Mouse (Mus musculus): ENCODE data around the gene B3gnt6.
"Not testable (repeated sequence)": the region's sequence is repeated elsewhere in the genome, so short reads cannot be mapped to it uniquely, and the experiment has no call there.

The B3gnt6 gene

DNA sequence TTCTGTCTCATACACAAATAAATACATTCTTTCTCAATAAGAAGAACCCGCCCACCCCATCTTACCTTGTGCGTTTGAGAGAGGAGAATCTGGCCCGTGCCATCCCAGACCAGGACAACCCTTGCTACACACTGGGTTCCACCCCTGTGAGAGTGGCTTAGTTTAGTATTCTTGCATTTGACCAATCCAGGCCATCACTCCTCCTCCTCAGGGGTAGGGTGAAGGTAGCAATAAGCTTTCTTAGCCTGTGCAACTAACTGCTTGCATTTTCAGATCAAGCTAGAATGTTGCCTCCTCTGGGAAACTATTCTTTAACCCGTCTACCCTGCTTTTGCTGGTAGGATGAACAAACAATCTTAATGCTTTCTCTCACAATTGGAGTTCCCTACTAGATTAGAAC, at the start of gene B3gnt6:
TSS of gene B3gnt6 (minus strand) at position 101 of the 400 bp plus-strand sequence.
- peak; percentile 77 for DNase-seq

DNA sequence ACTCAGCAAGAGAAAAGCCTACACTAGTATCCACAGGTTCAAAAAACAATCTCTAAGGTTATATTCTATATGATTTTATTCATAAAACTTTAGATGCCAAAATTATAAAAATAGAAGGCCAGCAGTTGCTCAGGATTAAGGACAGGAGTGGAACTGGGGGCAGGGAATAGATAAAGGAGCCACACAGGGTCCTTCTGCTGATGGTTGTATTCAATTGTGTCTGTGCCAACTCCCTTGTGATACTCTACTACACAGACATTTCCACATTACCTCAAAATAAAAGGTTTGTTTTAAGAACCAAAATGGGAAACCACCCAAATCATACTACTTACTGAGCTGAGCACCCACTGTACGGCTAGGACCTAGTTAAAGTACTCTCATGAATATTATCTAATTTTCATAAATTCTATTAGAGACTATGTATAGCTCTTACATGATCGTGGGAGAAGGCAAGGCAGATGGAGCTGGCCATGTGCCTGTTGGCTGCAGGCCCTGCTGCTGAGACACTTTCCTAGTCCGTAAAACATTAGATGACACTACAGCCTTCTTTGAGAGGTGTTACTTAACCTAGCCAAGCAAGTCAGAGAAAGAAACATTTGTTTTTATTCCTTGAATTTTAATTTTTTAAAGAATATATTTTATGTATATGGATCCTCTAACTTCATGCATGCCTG, 37.5 kb upstream of the B3gnt6 start:
- no peak for DNase-seq

DNA sequence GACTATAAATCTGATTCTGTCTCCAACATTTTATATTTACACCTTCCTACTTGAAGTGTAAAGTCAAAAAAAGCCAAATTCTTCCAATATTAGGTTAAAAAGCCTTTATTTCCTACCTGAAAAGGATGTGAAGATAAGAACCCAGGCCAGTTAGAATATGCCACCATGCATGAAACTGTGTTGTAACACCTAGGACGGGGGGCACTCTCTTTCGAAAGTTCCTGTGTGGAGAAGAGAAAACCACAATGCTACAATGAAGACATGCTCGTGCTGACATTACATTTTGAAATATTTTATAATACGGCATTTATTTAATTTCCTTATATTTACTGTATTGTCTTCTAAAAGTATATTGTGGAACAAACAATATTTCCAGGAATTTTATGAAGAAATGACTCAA, 24.5 kb upstream of the B3gnt6 start:
- DNase-seq = no peak

DNA sequence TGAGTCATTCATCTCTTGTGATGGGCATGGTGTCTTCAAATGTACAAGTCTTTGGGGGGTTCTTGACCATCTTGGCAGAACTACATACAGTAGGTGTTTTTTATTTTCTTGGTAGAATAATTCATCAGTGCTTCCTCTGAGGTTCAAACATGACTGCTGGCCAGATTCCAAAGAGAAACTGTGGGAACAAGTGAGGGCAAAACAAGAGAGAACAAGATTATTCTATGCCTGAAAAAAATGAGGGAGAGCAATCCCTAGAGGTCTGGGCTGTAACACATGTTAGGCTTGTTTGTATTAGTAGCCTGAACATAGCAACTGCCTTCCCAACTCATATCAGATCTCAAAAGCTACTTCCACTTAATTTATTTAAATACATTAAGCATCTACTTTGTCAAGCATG, 17.4 kb upstream of the B3gnt6 start:
- DNase-seq = no peak

DNA sequence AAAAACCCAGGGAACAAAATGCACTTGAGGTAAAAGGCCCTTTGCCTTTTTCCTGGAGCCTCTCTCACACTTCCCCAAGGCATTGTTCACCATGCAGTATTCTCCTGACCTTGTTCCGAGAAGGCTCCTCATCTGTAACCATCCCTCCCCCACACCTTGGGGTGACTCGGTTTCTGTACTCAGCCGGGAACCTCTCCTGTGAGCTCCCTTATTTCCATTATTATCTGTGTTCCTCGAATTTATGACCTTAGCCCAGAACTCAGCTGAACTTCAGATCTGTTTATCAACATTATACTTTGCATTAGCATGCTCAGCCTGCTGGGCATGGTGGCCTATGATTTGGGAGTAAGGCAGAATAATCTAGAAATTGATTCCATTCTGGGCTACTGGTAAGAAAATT, 3.7 kb upstream of the B3gnt6 start:
- DNase-seq = peak; percentile 71

DNA sequence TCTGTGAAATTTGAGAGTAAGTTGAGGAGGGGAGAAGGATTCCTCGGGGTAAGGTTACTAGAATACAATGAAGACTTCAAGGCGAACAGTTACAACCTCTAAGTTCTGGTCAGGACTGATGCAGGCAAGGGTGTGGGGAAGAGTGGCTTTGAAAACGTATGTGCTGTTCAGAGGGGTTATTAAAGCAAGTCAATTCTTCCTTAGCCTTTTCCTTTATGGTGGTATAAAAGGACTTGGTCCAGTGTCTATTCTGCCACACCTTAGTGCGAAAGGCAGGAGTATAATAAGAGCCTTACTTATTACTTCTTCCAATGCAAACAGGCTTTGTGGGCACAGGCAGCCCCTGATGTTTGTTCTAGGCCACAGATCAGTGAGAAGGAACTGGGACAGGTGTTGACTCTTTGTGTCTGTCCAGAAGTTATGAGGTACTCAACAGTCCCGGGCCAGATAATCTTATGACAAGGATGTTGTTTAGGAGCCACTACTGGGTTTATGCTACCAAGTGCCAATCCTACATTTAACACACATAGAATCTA, 2.3 kb upstream of the B3gnt6 start:
- DNase-seq = peak; percentile 76

DNA sequence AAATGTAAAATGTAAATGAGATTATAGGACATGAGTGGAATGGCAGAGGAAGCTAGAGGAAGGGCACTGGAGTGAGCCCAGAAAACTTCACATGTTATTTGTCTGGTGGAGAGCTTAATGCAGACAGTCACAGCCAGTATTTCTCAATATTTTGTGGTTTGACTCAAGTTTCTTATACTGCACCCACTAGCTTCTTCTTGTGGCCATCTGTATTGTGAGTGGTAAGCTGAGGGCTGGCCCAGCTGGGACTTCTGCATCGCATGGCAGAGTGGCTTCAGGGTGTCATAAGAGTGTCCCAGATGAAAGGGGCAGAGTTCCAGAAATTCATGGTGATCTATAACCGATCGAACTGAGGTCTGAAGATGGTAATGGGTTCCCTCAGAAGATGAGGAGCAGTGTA, 1.1 kb upstream of the B3gnt6 start:
- DNase-seq = peak; percentile 85

DNA sequence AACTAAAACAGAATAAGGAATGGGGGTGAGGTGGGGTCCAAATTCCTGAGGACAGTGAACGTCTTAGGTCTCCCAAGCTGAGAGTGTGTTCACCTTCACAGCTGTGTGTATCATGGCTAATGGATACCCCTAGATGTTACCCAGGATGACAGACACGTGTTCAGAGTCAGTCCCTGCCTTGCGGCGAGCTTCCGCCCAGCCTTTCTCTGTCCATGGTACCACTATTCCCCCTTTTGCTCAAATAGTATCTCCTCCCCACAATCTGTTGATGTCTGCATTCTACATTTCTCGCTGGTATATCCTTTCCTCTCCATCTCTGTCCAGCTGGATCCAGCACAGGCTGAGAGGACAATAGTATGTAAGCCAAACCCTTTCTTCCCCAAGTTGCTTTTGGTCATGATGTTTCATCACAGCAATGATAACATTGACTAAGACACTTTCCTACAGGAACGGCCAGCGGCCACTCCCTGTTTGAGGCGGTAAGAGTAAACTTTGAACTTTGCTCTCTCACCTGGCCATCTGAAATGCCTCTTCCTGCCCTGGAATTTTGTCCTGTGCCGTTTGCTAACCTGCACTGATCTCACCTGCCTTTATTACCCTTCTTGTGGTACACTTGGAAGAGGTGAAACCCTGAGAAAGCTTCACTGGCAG, 4.0 kb downstream of the B3gnt6 start:
- peak; percentile 77 for DNase-seq

DNA sequence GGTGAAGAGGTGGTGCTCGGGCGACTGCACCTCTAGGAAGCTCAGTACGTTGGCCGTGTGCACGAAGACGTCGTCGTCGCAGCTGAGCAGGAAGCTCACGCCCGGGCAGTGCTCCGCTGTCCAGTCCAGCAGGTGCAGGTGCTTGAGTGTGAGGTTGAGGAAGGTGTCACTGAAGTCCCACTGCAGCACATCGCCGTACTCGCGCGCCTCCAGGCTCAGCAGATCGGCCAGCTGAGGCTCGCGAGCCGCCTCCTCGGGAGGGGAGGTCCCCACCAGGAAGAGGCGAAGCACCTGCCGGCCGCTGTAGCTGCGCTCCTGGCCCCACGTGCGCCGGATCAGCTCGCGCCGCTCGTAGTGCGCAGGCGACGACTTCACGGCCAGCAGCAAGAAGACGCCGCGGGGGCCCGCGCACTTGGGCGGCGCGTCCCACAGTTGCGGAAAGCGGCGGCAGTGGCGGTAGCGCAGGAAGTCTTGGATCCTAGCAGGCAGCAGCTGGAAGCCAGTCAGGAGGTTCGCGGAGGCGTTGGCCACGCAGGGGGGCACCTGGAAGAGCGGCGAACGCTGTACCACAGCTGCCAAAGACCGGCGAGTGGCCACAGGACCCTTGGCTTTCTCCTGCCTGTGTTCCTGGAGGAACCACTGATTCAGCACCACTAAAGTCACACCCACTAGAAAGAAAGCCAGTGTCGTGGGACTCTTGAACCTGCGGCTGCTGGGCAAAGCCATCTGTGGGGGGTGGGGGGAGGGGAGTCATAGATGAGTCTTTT, 5.1 kb downstream of the B3gnt6 start:
- DNase-seq = peak; percentile 83

DNA sequence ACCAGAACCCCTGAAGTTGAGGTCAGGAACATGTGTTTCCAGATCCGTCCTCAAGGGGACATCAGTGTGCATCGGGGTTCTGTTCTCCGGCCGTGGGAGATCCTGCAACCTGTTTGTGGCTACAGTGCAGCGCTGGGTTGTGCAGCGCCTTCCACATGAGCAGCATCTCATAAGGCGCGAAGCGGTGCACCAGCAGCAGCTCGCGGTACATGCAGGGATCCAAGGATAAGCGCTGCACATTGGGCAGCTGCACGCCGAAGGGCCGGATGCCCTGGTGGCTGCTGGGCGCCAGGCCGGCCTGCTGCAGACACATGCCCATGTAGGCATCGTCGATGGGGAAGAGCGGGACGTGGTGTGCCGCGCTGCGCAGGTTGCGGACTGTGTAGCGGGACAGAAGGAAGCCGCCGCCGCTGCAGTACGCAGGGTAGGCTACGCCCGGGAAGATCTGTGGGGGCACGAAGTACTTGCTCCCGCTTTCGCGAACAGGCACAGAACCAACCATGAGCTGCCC, 5.7 kb downstream of the B3gnt6 start:
- peak; percentile 91 for DNase-seq

DNA sequence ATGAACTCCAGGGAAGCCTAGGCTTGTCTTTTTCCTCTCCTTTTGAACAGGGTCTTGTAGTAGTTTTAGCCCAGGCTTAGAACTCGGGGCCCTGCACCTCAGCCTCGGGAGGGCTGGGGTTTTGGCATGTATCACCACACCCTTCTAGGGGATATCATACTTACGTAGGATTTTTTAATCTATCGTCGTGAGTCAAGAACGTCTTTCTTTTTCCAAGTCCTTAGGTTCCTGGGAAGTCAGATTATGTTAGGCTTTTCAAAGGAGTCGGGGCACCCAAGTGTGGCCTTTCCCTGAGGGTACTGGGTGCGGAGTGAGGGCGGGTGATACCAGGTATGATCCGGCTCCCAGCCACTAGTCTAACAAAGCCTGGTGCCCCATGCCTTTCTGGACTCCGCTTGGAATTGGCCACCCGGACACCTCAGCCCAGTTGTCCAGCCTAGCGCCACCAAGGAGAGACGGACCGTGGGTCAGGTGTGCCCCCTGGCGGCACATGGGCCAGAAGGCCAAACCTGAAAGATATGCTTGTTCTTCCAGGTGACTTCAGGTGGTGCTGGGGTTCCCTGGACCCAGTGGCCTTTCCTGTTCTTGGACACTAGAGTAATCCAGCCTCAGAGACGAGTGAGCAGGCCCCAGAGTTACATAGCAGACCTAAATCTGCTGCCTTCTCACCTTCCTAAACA, 7.6 kb downstream of the B3gnt6 start:
- DNase-seq = peak; percentile 74

DNA sequence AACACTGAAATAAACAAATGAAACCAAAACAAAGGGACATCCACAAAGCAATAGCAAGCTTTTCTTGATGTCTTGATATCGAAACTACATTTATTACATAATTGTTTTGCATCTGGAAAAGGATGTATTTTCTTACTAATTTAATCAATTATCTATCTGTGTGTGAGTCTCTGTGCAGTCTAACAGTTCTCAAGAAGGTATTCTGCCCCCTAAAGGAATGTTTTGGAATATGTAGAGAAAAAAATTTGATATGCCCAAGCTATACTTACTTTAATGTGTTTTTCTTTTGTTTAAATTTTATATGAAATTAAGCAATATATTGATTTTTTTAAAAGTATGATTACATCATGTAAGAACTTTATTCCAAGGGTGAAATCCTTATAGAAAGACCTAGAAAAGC, 8.7 kb downstream of the B3gnt6 start:
- DNase-seq = no peak

DNA sequence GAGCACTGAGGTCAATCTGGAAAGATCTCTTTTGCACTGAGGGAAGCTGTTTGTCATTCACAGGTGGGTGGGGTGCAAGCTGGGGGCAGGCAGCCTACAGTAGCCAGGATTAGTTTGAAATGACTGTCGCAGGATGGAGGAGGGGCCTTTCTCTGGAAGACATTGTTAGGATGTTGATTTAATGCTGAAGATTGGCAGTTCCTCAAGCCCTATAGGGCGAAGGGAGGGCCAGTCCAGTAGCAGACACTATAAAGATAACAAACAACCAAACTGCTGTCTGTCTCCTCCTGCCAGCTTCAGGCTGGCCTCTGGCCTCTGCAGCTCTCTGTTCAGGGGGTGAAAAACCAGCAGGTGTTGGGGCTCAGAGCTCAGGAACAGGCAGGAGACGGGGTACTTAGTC, 9.5 kb downstream of the B3gnt6 start:
- peak; percentile 68 for DNase-seq

DNA sequence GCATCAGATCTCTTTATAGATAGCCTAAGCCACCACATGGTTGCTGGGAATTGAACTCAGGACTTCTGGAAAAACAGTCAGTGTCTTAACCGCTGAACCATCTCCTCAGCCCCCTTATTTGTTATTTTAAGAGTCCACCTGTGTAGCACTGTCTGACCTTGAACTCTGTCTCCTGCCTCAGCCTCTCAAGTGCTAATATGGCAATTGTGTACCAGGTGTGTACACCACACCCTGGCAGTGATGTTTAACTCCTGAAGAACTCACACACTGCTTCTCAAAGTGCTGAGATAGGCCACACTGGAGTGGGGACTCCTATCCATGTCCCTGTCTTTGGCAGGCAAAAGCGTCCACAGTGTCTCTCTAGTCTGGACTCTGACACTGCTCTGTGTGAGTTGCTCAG, 10.6 kb downstream of the B3gnt6 start:
- DNase-seq = no peak

DNA sequence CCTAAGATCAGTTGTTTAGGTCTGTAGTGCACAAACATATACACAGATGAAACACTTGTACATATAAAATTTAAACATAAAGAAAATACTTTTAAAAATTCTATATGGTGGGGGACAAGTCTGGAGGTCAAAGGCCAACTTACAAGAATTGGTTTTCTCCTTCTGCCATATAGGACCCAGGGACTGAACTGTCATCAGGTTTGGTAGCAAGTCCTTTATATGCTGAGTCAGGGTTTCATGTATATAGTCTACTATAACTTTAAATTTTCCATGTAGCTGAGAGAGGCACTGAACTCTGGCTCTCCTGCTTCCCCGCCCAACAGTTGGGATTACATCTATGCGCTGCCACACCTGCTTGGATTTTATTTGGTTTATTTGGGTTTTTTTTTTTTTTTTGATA, 11.0 kb downstream of the B3gnt6 start:
- DNase-seq = no peak

DNA sequence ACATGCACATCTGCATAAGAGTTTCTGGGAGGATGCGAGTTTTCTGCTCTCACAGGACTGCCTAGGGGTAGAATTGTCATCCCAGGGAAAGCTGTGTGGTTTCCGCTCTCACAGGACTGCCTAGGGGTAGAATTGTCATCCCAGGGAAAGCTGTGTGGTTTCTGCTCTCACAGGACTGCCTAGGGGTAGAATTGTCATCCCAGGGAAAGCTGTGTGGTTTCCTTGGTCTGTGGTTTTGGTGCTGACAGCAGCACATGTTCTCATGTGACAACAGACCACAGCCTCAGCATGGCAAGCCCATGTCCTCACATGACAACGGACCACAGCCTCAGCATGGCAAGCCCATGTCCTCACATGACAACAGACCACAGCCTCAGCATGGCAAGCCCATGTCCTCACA, 11.9 kb downstream of the B3gnt6 start:
- not testable (repeated sequence) for DNase-seq

DNA sequence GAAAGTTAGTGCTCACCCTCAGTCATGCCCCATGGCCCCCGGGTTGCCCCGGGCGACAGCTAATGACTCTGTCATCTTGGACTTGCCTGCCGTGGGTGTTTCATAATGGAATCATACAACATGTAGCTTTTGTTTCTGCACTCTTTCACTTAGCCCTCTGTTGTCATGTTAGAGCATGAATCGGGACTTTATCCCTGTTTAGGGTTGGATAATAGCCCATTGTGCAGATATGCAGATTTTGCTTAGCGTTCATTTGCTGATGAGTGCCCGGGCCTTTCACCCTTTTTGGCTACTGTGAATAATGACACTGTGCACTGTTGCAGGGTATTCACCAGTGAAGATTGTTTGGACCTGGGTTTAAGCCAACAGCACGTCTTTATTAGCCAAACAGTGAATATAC, 12.6 kb downstream of the B3gnt6 start:
- no peak for DNase-seq

DNA sequence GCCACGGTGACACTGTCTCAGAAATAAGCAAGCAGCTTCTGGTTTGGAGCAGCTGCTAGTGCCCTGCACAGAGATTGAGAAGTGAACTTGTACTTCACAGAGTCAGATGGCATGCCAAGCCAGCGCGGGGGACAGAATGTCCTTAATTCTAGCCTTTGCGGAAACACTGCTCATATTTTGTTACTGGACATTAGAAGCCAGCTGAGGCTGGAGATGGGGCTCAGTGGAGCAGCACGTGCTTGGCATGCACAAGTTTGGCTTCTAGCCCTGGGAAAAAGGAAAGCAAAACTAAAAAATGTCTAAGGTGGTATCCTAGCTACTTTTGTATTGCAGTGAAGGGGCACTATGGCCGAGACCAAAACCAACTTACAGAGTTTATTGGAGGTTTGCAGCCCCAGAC, 14.0 kb downstream of the B3gnt6 start:
- DNase-seq = peak; percentile 92

DNA sequence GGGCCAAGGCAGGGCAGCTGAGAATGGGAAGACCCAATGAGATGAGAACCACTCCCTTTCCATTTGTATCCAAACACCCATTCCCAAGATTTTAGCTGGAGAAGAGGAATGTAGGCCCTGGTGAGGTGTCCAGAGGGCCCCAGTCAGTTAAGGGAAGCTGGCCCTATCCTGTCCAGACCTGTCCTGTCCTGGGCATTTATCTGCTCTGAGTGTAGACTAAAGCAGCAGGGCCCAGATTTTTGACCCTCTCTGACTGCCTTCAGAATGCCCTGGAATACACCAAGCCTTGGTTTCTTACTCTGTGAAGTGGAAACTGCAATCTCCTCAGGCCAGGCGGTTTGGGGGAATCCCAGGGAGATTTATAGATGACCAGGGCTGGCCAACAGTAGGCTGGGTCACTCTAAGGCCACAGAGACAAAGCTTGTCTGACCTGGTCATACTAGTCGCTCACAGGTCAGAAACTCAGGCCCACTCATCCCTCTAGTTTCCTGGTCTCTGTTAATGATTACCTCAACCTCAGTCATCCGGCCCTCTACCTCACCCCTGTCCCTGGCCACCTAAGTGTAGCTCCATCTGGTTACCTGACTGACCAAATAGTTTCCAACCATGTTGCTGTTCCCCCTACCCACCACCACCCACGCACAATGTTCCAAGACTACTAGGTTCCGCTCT, 20.6 kb downstream of the B3gnt6 start:
- DNase-seq = peak; percentile 88

DNA sequence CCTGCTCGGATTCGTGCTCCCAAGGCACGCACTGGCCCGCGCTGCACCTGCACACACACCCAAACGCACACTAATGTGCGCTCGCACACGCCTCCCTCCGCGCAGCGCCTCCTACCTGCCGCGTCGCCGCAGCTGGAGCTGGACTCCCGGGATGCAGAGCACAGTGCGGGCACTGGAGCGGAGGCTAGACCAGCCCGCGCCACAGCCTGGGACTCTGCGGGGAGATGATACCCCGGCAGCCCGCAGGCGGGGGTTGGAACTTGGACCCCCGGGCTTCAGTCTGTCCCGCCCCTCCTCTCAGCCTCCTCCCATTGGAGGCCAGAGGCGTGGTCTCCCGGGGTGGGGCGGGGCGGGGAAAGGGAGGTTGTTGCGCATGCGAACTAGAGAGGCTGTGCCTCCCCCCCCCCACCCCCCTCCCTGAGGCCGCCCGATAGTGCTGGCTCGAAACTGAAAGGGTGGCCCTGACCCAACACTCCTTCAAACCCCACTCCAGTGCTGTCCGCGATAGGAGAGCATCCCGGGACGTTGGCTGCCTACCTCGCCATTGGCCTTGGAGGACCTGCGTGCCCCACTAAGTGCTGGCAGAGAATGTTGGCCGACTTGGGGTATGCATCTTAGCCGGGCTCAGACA, 21.2 kb downstream of the B3gnt6 start, which contains the start of gene Capn5:
TSS of gene Capn5 (minus strand) at position 346 of the 631 bp plus-strand sequence.
- DNase-seq = peak; percentile 98

DNA sequence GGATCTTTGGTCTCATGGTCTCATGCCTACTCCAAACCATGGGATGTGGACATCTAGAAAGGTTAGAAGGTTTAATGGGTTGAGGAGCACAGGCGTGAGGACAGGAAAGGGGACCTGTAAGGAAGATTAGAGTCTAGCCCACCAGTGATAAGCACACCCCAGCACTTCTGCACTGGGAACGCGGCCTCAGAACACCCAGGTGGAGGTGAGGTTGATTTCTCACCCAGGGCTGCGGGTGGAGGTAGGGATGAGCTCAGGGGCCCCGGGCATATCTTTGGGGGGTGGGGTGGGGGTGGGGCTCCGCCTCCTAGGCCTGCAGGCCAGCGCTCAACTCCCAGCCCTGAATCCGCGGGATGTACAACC, 21.7 kb downstream of the B3gnt6 start:
- no peak for DNase-seq

DNA sequence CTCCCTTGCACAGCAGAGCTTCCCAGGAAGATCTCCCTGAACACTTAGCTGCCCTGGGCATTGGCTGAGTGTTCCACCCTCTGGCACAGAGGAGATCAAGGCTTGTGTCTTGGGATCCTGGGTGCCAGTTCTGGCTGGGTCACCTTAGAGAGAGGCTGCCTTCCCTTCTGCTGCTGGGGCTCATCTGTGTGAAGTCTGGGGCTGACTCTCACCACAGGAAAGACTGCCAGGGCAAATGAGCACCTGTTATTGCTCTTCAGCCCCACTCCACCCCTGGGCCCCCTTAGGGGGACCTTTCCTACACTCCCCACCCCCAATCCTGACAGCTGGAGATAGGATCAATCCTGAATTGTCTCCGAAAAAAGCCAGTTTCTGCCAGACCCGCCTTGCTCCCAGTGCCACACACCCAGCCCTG, 22.2 kb downstream of the B3gnt6 start:
- peak; percentile 92 for DNase-seq

Measured in heart, adult 11 months (tissue).